Mouse (Mus musculus) CH12.LX (cell line): ENCODE results near the gene Kcnj15.

Experiments
- CHD1 ChIP-seq: IDR thresholded peaks from 2 replicates; pipeline ENCODE4 v1.6.1; 2012; ENCODE audit warnings: low read depth, low read length, improper control_type of control experiment, inconsistent platforms
- CTCF ChIP-seq, 2 experiments: IDR thresholded peaks in 1 of 2; conservative IDR thresholded peaks in 1 of 2; 2 replicates each; pipeline ENCODE4 v1.5.1; 2011 to 2012; ENCODE audit warnings: low read depth in 2 of 2, low read length in 2 of 2, improper control_type of control experiment in 1 of 2, inconsistent platforms in 1 of 2, mild to moderate bottlenecking in 1 of 2, moderate library complexity in 1 of 2
- E2F4 ChIP-seq: IDR thresholded peaks from 2 replicates; pipeline ENCODE4 v1.6.1; 2011; ENCODE audit warnings: low read depth, low read length, improper control_type of control experiment; ENCODE audit not compliant: insufficient replicate concordance
- IRF4 ChIP-seq: IDR thresholded peaks from 2 replicates; pipeline ENCODE4 v1.6.1; 2014; ENCODE audit warnings: low read depth, mild to moderate bottlenecking, inconsistent platforms, low read length, improper control_type of control experiment
- MAZ ChIP-seq: IDR thresholded peaks from 2 replicates; pipeline ENCODE4 v1.6.1; 2012; ENCODE audit warnings: low read depth, mild to moderate bottlenecking, inconsistent platforms, low read length, improper control_type of control experiment, moderate library complexity
- POLR2A ChIP-seq: IDR thresholded peaks from 2 replicates; pipeline ENCODE4 v1.6.1; 2011; ENCODE audit warnings: low read depth, mild to moderate bottlenecking, improper control_type of control experiment, low read length
- TCF12 ChIP-seq: IDR thresholded peaks from 2 replicates; pipeline ENCODE4 v1.6.1; 2014; ENCODE audit warnings: low read depth, mild to moderate bottlenecking, inconsistent platforms, low read length, improper control_type of control experiment
- ZC3H11A ChIP-seq: IDR thresholded peaks from 2 replicates; pipeline ENCODE4 v1.6.1; 2012; ENCODE audit warnings: low read depth, mild to moderate bottlenecking, inconsistent platforms, low read length, improper control_type of control experiment
- ZNF384 ChIP-seq: IDR thresholded peaks from 2 replicates; pipeline ENCODE4 v1.6.1; 2012; ENCODE audit warnings: low read depth, low read length, improper control_type of control experiment, inconsistent platforms

DNA sequence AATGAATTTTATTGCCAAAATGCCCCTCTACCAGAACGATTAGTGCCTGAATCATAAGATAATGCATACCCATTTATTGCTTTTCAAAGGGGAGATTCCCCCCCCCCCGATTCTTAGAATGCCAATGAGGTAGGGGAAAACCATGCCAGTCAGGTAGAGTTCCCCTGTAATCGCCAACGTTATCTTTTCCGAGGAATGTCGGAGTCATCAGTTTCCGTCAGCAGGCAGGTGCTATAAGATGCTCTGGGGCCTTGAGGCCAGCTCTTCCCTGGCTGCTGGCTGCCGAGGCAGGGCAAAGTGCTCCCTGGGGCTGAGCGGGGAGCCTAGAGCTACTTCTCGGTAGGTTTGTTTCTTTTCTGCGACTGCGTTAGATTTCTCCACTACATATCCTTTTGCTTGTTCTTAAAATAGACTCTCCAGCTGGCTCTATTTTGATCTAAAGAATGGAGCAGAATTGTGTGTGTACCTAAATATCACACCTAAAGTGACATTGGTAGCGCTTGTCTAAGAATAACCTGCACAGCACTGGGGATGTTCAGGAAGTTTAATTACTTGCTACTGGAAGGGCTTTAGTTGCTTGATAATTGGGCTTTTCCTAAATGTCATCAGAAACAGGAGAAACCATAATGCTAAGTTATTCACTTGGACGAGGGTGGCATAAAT lies 35.6 kb downstream of the Kcnj15 start:
- no peak for TF ChIP-seq E2F4
- 0 out of 2 replicates have a peak, but pooled peaks have one; percentile 37 for TF ChIP-seq MAZ
- TF ChIP-seq TCF12, result peak; percentile 61; the same call in 1 of the 2 replicates
- TF ChIP-seq POLR2A, result no peak
- TF ChIP-seq CHD1, result no peak
- no peak for TF ChIP-seq CTCF (conservative IDR thresholded peaks at IDR 0.05 in 1 of 2, IDR thresholded peaks at IDR 0.05 in 1 of 2; ENCODE audit: low read depth in 2 of 2, low read length in 2 of 2)
- TF ChIP-seq IRF4, result peak; percentile 57; the same call in 1 of the 2 replicates
- TF ChIP-seq ZC3H11A, result no peak
- TF ChIP-seq ZNF384, result no peak
